Mouse (Mus musculus): ENCODE results near the gene Ugt1a10.
"Not testable (repeated sequence)": the region's sequence is repeated elsewhere in the genome, so short reads cannot be mapped to it uniquely, and the experiment has no call there.

DNA sequence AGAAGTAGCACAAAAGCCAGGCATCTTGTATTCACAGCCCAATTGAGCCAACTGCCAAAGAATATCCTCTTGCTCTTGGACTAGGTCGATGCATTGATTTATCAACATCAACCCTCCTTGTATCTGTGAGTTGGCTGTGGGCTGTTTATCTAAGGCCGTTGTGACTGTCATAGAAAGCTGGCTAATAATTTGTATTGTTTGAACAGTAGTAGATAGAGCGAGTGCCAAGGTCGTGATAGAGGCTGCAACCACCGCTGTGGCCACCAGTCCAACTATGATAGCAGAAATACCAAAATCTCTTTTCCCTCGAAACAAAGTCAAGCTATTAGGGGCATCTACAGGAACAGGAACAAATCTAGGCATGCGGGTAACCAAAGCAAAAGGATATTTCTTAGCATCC is 117.0 kb downstream of the Ugt1a10 start:
- TF ChIP-seq CTCF (IDR thresholded peaks at IDR 0.05; ENCODE audit: extremely low read depth, insufficient read length, insufficient replicate concordance, low read depth, low read length); POLR2A (IDR thresholded peaks at IDR 0.05; ENCODE audit: low read depth, low read length): not testable (repeated sequence)

Measured in small intestine, adult 2 months (tissue).